In genomic region chr5:34336775-34337450, GRCm38 (mm10) we compare ENCODE assay signal across 8 mouse cellular contexts. TPM values are rescaled to one million over a fixed set of nuclear protein-coding genes. Genes with fewer than 3 reads are reported as not detected.
DNase-seq lines count a peak whose midpoint lies in the region; TF ChIP-seq lines count a peak whose summit lies in the region.

No protein-coding gene starts in this region.

- H3K4me1 ChIP-seq in embryonic fibroblast, embryonic 13.5 days (ENCODE audit: control insufficient read depth, insufficient read depth, low read length): no peaks in the 10 kb centered on the region; the same call in 1 of the 2 replicates

- H3K4me3 ChIP-seq in embryonic fibroblast, embryonic 13.5 days (ENCODE audit: insufficient read depth, low read length): peak overlapping the region; percentile 92

- peak overlapping the region; percentile 90 for H3K27ac ChIP-seq in embryonic fibroblast, embryonic 13.5 days (ENCODE audit: insufficient read depth, low read length)

- TF ChIP-seq CTCF in embryonic fibroblast, embryonic 13.5 days (IDR thresholded peaks at IDR 0.05; ENCODE audit: borderline replicate concordance, insufficient read depth, low read length): no peak

- TF ChIP-seq POLR2A in embryonic fibroblast, embryonic 13.5 days (IDR thresholded peaks at IDR 0.05; ENCODE audit: low read depth, low read length): peak; percentile 27

- intact Hi-C loops in heart, postnatal 10 days (cut with DNase I): loop anchor here (2.0 kb wide), 1 partner anchor 32 kb away; the partner anchor contains the start of gene Fam193a

- peak; percentile 72 to 77 for DNase-seq in CD8-positive naive resting alpha-beta T cell, adult 2 months (ENCODE audit: low read depth in 2 of 2, low spot score in 2 of 2)
- peak; percentile 77 for DNase-seq in adrenal gland, postnatal 14 days
- DNase-seq in heart, postnatal 10 days: peak; percentile 60 to 67
- DNase-seq in kidney, postnatal 25 days: peak; percentile 47 to 71
- peak; percentile 73 for DNase-seq in lung, postnatal 10 days
- DNase-seq in ovary, postnatal 10 days (ENCODE audit: low spot score): peak; percentile 20
- peak; percentile 65 to 66 for DNase-seq in thymus, postnatal 10 days (ENCODE audit: low spot score in 2 of 2)

RNA-seq across cellular contexts. Expression of gene Rnf4, which starts 0.8 kb away (rescaled TPM):
- total RNA-seq in adrenal gland, postnatal 14 days (2021): 99.3 and 112 TPM in 2 replicates
- polyA plus RNA-seq in embryonic fibroblast, embryonic 13.5 days (2011; ENCODE audit: insufficient read length, low read depth, missing spikeins): 166 and 167 TPM in 2 replicates
- 10 to 100 TPM; 57.1 to 62.6 TPM for total RNA-seq in heart, postnatal 10 days (2021)

RNA-seq across cellular contexts. Expression of gene Fam193a, which starts 32.8 kb away (rescaled TPM):
- 30.4 and 34.1 TPM in 2 replicates for total RNA-seq in adrenal gland, postnatal 14 days (2021)
- polyA plus RNA-seq in embryonic fibroblast, embryonic 13.5 days (2011; ENCODE audit: insufficient read length, low read depth, missing spikeins): 32.9 and 39.7 TPM in 2 replicates
- 10 to 100 TPM; 38.2 to 39.3 TPM for total RNA-seq in heart, postnatal 10 days (2021)

RNA-seq across cellular contexts. Expression of gene Cfap99, which starts 48.5 kb away (rescaled TPM):
- total RNA-seq in adrenal gland, postnatal 14 days (2021): not detected in 2 replicates
- not detected in 2 replicates for polyA plus RNA-seq in embryonic fibroblast, embryonic 13.5 days (2011; ENCODE audit: insufficient read length, low read depth, missing spikeins)
- not detected for total RNA-seq in heart, postnatal 10 days (2021)

RNA-seq across cellular contexts. Expression of gene Zfyve28, which starts 48.7 kb away (rescaled TPM):
- 0.44 and 1.6 TPM in 2 replicates for total RNA-seq in adrenal gland, postnatal 14 days (2021)
- 0.62 and 1.0 TPM in 2 replicates for polyA plus RNA-seq in embryonic fibroblast, embryonic 13.5 days (2011; ENCODE audit: insufficient read length, low read depth, missing spikeins)
- total RNA-seq in heart, postnatal 10 days (2021): 1 to 10 TPM; 1.3 to 1.4 TPM

Comparison
In these comparisons a context has a peak if more than half of its experiments do, and no peak if none do; other contexts are left out.
1. Peak in every context shown above with its lines: DNase-seq, H3K4me3 ChIP-seq and H3K27ac ChIP-seq.
2. DNase-seq: peak in every context shown above with its lines; median percentile 77 in adrenal gland, postnatal 14 days; 74 in CD8-positive naive resting alpha-beta T cell, adult 2 months; 73 in lung, postnatal 10 days; 66 in thymus, postnatal 10 days; 64 in heart, postnatal 10 days; 59 in kidney, postnatal 25 days; 20 in ovary, postnatal 10 days.